In genomic region chr7:117875241-117875640, GRCm38 (mm10) we compare ENCODE assay signal across 19 mouse cellular contexts.
A peak's percentile ranks its signal among the peaks of the same experiment; 100 is the strongest.
DNase-seq lines count a peak whose midpoint lies in the region; ATAC-seq and TF ChIP-seq lines count a peak whose summit lies in the region.
"Had no signal": no experiment of that assay in that cellular context is flagged by ENCODE, and none has a peak within 500 bp of the region (broad histone marks: within the 10 kb centered on the region; RNA-seq: fewer than 3 reads in every experiment).

No protein-coding gene starts in this region.

- no peak for TF ChIP-seq CTCF in forebrain, postnatal 0 days (IDR thresholded peaks at IDR 0.05; ENCODE audit: low read depth)

- 60% methylated on average over 2 of the region's 2 CpGs for WGBS in forebrain, embryonic 14.5 days
- 54% methylated on average over 2 of the region's 2 CpGs for WGBS in forebrain, postnatal 0 days

- no peaks in the 10 kb centered on the region for H3K36me3 ChIP-seq in forebrain, embryonic 14.5 days (ENCODE audit: control insufficient read depth, insufficient read depth, low read length)
- H3K36me3 ChIP-seq in forebrain, postnatal 0 days (ENCODE audit: insufficient read depth), result no peaks in the 10 kb centered on the region
- H3K36me3 ChIP-seq: embryonic facial prominence, embryonic 12.5 days; heart, embryonic 13.5 days; hindbrain, embryonic 12.5 days had no signal

- H3K4me3 ChIP-seq in forebrain, embryonic 14.5 days (ENCODE audit: low read depth, low read length), result no peak overlapping the region
- H3K4me3 ChIP-seq in forebrain, postnatal 0 days (ENCODE audit: low read depth, low read length), result no peak overlapping the region
- H3K4me3 ChIP-seq: embryonic facial prominence, embryonic 12.5 days; heart, embryonic 13.5 days; hindbrain, embryonic 12.5 days had no signal

- intact Hi-C loops in left cerebral cortex, postnatal 4 days (cut with DNase I), result no loop called here
- intact Hi-C loops in left cerebral cortex, postnatal 14 days (cut with DNase I), result loop anchor here (10.0 kb wide), 1 partner anchor 160 kb away; no protein-coding TSS in a partner anchor

- no peaks in the 10 kb centered on the region; the same call in 1 of the 2 replicates for H3K4me1 ChIP-seq in forebrain, embryonic 14.5 days (ENCODE audit: control insufficient read depth, insufficient read depth, low read length)
- H3K4me1 ChIP-seq in forebrain, postnatal 0 days (ENCODE audit: insufficient read depth), result no peaks in the 10 kb centered on the region
- H3K4me1 ChIP-seq: embryonic facial prominence, embryonic 12.5 days; heart, embryonic 13.5 days; hindbrain, embryonic 12.5 days had no signal

- no peak overlapping the region for H3K27ac ChIP-seq in forebrain, embryonic 14.5 days (ENCODE audit: low read depth, low read length)
- no peak overlapping the region for H3K27ac ChIP-seq in forebrain, postnatal 0 days (ENCODE audit: low read depth, low read length)
- H3K27ac ChIP-seq: embryonic facial prominence, embryonic 12.5 days; heart, embryonic 13.5 days; hindbrain, embryonic 12.5 days had no signal

- H3K9ac ChIP-seq in forebrain, embryonic 14.5 days (ENCODE audit: low read length), result no peak overlapping the region
- H3K9ac ChIP-seq in forebrain, postnatal 0 days, result no peak overlapping the region
- H3K9ac ChIP-seq: embryonic facial prominence, embryonic 12.5 days; heart, embryonic 13.5 days; hindbrain, embryonic 12.5 days had no signal

- ATAC-seq in forebrain, embryonic 14.5 days, result no peak
- ATAC-seq in forebrain, postnatal 0 days, result no peak
- ATAC-seq: forebrain, embryonic 16.5 days; hindbrain, embryonic 16.5 days had no signal

- H3K27me3 ChIP-seq in forebrain, embryonic 14.5 days (replicated peaks; ENCODE audit: control insufficient read depth, insufficient read depth, low read length), result no peaks in the 10 kb centered on the region
- no peaks in the 10 kb centered on the region for H3K27me3 ChIP-seq in forebrain, postnatal 0 days (ENCODE audit: insufficient read depth, low read length)
- H3K27me3 ChIP-seq: embryonic facial prominence, embryonic 12.5 days had no signal

- no peaks in the 10 kb centered on the region for H3K9me3 ChIP-seq in forebrain, embryonic 14.5 days (replicated peaks; ENCODE audit: control insufficient read depth, low read length)
- no peaks in the 10 kb centered on the region for H3K9me3 ChIP-seq in forebrain, postnatal 0 days (ENCODE audit: low read length)
- H3K9me3 ChIP-seq: embryonic facial prominence, embryonic 12.5 days; heart, embryonic 13.5 days; hindbrain, embryonic 12.5 days had no signal

- DNase-seq in cerebellum, adult 9-11 months, result peak; percentile 2
- no peak for DNase-seq in cerebellum, adult 8-10 months
- peak; percentile 38 for DNase-seq in forebrain, embryonic 14.5 days (ENCODE audit: low spot score)
- no peak for DNase-seq in forebrain, postnatal 0 days
- peak; percentile 80 for DNase-seq in left cerebral cortex, postnatal 4 days
- DNase-seq in left cerebral cortex, postnatal 14 days (ENCODE audit: low spot score in 2 of 2), result no peak
- peak; percentile 46 for DNase-seq in Muller cell, postnatal 12 days (ENCODE audit: inconsistent ontology term)
- DNase-seq in urinary bladder, postnatal 14 days (ENCODE audit: low spot score), result no peak
- DNase-seq: adrenal gland, adult 2 months; adrenal gland, postnatal 25 days; gastrocnemius, postnatal 36 days; heart, adult 11 months; heart, postnatal 36 days; kidney, adult 11 months had no signal

- no peak overlapping the region for H3K4me2 ChIP-seq in forebrain, embryonic 14.5 days (ENCODE audit: low read length)
- no peak overlapping the region for H3K4me2 ChIP-seq in forebrain, postnatal 0 days (ENCODE audit: low read depth)
- H3K4me2 ChIP-seq: embryonic facial prominence, embryonic 12.5 days; heart, embryonic 13.5 days; hindbrain, embryonic 12.5 days had no signal

Comparison
In these comparisons a context has a peak if more than half of its experiments do, and no peak if none do; other contexts are left out.
1. DNase-seq: peak in cerebellum, adult 9-11 months (single experiment), forebrain, embryonic 14.5 days (single experiment), left cerebral cortex, postnatal 4 days (single experiment) and Muller cell, postnatal 12 days (single experiment); none in cerebellum, adult 8-10 months (single experiment), forebrain, postnatal 0 days (single experiment), left cerebral cortex, postnatal 14 days (0 of 2) and urinary bladder, postnatal 14 days (single experiment).